Mouse (Mus musculus) neural tube, embryonic 13.5 days (tissue): Measurements from ENCODE around the gene Gm5861. TPM values are rescaled to one million over a fixed set of nuclear protein-coding genes. Genes with fewer than 3 reads are reported as not detected.
"Not testable (repeated sequence)": the region's sequence is repeated elsewhere in the genome, so short reads cannot be mapped to it uniquely, and the experiment has no call there.

ENCODE experiments used
- ATAC-seq: fragments of 200-750 bp; cut with Nextera tagmentation; 2 replicates; pipeline ENCODE4 v1.8.0; 2017; ENCODE audit warnings: low read depth, mild to moderate bottlenecking, moderate TSS enrichment, moderate library complexity
- H3K27ac ChIP-seq: fragments of 300-500 bp; sonication (generic); replicated peaks from 2 replicates; pipeline ENCODE4 v1.5.1; 2015; ENCODE audit warnings: moderate library complexity, mild to moderate bottlenecking, inconsistent platforms
- H3K27me3 ChIP-seq: fragments of 300-500 bp; sonication (generic); 2 replicates; pipeline ENCODE4 v1.6.1; 2015; ENCODE audit warnings: mild to moderate bottlenecking, inconsistent platforms
- H3K36me3 ChIP-seq: fragments of 300-500 bp; sonication (generic); 2 replicates; pipeline ENCODE4 v1.6.1; 2015; ENCODE audit warnings: mild to moderate bottlenecking, inconsistent platforms
- H3K4me1 ChIP-seq: fragments of 300-500 bp; sonication (generic); replicated peaks from 2 replicates; pipeline ENCODE4 v1.6.1; 2015; ENCODE audit warnings: inconsistent platforms
- H3K4me2 ChIP-seq: fragments of 300-500 bp; sonication (generic); 2 replicates; pipeline ENCODE4 v1.6.1; 2015; ENCODE audit warnings: inconsistent platforms, mild to moderate bottlenecking, moderate library complexity
- H3K4me3 ChIP-seq: fragments of 300-500 bp; sonication (generic); 2 replicates; pipeline ENCODE4 v1.5.1; 2015; ENCODE audit warnings: mild to moderate bottlenecking, inconsistent platforms
- H3K9ac ChIP-seq: fragments of 300-500 bp; sonication (generic); 2 replicates; pipeline ENCODE4 v1.6.1; 2015; ENCODE audit warnings: moderate library complexity, mild to moderate bottlenecking, inconsistent platforms
- H3K9me3 ChIP-seq: fragments of 300-500 bp; sonication (generic); 2 replicates; pipeline ENCODE4 v1.6.1; 2016; ENCODE audit warnings: inconsistent platforms
- WGBS: fragments of 180-500 bp; shearing (Covaris S2); methylation state at CpG from one replicate; pipeline ENCODE4 v1.1.7; 2015; 5-methylcytosine and 5-hydroxymethylcytosine counted together
- polyA plus RNA-seq: library from polyadenylated mRNA; unstranded; fragments of >200 nt; fragmentation: Nextera tagmentation; extraction: Ambion mirVana; gene quantifications from 2 replicates; pipeline ENCODE4 v1.2.1, GENCODE M21; 2015

Gm5861 gene
- 0.20 TPM in 1 of 2 replicates, not detected in the other for polyA plus RNA-seq

DNA sequence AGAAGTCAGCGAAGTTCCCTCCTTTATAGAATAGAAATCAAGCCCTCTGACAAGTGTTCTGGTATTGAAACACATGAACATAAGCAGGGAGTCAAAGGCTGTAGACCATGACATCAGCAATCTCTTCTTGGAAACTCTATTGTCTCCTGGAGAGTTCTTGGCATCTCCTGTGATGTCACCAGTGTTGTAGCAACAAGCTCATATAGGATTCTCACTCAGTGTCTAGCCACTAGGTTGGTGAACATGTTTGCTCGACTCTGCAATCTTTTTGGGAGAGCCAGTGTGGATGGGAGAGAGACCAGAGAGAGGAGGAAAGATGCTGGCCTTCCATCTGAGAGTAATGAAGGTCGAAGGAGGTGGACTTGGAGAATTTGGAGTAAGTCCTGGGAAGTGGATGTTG lies at the start of gene Gm5861:
Gene Gm5861 (plus strand): TSS at position 301 of the 400 bp plus-strand sequence.
- not testable (repeated sequence) for H3K27ac ChIP-seq, ATAC-seq, H3K27me3 ChIP-seq, H3K36me3 ChIP-seq, H3K4me1 ChIP-seq, H3K9ac ChIP-seq, H3K9me3 ChIP-seq, H3K4me2 ChIP-seq, H3K4me3 ChIP-seq
- WGBS, result 71% methylated on average over 3 of the region's 3 CpGs

DNA sequence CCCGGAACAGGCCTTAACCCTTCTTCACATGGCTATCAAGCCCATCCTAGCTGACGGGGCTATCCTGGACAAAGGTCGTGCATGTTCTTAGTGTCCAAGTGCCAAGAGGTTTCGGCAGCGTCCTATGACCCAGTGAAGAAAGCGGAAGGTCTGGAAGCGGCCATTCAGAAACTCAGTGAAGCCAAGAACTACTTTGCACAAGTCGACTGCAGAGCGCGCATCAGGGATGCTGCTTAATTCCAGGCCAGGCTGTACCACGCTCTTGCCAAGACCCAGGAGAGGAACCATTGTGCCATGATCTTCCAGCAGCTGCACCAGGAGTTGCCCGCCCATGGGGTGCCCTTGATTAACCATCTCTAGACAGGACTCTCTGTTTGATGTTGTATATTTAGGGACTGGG lies 44.8 kb upstream of the Gm5861 start:
- not testable (repeated sequence) for ATAC-seq, H3K4me1 ChIP-seq, H3K9ac ChIP-seq, H3K27ac ChIP-seq, H3K36me3 ChIP-seq, H3K4me2 ChIP-seq, H3K9me3 ChIP-seq, H3K27me3 ChIP-seq, H3K4me3 ChIP-seq
- 91% methylated on average over 12 of the region's 12 CpGs for WGBS

Other genes with a start within 250 kb of the Gm5861 start
- gene Gm8871, start 235.3 kb upstream of the Gm5861 start, polyA plus RNA-seq, result not detected in 2 replicates
- not detected in 2 replicates for gene Gm8857, start 235.3 kb upstream of the Gm5861 start, polyA plus RNA-seq
- gene Gm8879, start 55.4 kb upstream of the Gm5861 start, polyA plus RNA-seq, result 1.5 and 2.7 TPM in 2 replicates
- gene Gm8890, start 73.0 kb downstream of the Gm5861 start, polyA plus RNA-seq, result 1.9 and 2.2 TPM in 2 replicates
- gene Speer1, start 158.4 kb downstream of the Gm5861 start, polyA plus RNA-seq, result not detected in 2 replicates
- not detected in 2 replicates for gene Gm8897, start 233.3 kb downstream of the Gm5861 start, polyA plus RNA-seq